Mouse (Mus musculus): ENCODE data around the gene Rpl5.

Rpl5 gene

DNA sequence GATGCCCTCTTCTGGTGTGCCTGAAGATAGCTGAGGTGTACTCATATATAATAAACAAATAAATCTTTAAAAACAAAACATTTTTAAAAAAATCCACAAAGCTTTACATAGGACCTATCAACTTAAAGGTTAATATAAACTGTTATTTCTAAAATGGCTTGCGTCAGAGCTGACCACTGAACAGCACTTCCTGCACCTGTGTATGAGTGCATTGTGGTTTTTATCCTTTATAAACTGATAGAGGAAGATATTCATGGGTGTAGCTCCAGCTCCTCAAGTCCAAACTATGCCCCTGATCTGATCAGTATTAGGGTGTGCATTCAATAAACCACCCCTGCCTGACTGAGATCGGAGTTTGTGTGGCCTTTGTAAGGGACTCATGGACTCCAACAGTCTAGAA is 38.6 kb downstream of the Rpl5 start:
- in situ Hi-C loops (cut with MboI; ENCODE audit: unreplicated experiment in 2 of 2): no loop called here

DNA sequence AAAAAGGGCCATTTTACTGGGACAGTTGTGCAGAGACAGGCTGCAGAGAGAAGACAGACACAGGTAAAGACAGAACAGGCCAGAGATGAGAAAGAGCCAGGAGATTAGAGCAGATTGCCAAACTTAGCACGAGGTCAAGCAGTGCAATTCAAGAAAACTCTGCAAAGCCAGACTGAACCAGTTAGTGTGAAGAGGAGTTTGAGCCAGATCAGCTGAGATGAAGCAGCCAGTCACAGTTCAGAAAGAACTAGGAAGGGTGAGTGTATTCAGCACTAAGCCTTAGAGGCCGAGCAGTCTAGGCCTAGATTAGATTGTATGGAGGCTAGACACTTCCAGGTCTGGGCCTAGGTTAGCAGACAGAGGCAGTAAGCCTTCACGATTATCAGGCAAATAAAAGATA is 39.4 kb downstream of the Rpl5 start:
- in situ Hi-C loops (cut with MboI; ENCODE audit: unreplicated experiment in 2 of 2): no loop called here

DNA sequence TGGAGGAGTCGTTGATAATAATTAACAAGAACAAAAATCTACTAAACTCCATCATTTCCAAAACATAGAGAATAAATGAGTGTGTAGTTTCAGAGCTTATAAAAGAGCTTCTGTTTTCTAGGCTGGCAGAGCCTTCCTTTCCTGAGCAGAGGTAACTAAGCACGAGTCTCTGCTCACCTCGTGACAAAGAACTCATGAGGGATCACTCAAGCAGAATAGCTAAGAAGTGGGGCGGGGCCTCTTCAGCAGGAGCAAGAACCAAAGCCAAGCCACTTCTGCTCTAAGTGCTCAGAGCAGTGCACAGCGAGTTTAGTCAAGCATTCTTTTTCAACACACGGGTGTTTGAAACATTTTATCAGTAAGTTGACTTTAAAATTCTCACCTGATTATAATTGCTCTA is 40.9 kb downstream of the Rpl5 start:
- in situ Hi-C loops (cut with MboI; ENCODE audit: unreplicated experiment in 2 of 2): no loop called here

DNA sequence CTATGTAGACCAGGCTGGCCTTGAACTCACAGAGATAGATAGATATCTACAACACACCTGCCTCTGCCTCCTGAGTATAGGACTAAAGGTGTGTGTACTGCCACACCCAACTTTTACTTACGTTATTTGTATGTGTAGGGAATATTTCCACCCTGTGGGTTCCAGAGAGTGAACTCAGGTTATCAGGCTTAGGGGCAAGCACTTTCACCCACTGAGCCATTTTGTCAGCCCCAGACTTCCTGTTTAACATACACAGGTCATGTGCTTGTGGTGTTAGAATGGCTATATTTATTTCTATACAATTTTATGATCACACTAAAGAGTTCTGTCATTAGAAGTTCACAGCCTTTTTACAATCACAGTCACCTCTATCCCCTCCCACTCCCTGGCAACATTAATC is 42.6 kb downstream of the Rpl5 start:
- in situ Hi-C loops (cut with MboI; ENCODE audit: unreplicated experiment in 2 of 2): no loop called here

DNA sequence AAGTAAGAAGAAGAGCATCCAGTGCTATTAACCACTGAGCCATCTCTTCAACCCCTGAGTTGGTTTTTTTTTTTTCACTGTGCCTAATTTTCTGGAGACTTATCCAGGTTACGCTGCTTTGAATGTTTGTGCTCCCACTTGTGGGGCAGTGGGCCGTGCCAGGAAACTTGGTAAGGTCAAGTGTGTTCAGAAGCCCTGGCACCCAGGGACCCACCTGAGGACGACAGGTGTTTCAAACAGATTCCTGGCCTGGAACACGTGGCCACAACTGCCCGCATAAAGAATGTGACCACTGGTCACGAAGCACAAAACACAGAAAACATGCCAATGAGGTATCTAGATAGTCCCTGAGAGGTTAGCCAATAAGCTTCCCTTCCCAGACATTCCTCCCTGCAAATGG is 43.2 kb downstream of the Rpl5 start:
- in situ Hi-C loops (cut with MboI; ENCODE audit: unreplicated experiment in 2 of 2): no loop called here

DNA sequence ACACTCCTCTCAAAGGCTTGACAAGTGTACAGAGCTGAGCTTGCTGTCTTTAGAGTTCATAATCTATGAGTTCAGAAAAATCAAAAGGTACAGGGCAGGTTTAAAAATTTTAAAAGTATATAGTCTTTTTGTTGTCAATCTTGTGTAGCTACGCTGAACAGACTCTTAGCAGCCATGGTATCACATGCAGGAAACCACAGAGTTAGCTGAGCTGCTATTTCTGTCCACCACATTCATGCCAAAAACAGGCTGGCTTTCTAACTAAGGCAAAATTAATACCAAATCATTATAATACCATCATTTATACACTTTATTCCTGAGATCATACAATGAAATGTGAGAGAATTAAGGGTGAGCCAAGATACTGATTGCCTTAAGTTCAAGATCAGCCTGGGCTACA is 46.2 kb downstream of the Rpl5 start:
- in situ Hi-C loops (cut with MboI; ENCODE audit: unreplicated experiment in 2 of 2): no loop called here

DNA sequence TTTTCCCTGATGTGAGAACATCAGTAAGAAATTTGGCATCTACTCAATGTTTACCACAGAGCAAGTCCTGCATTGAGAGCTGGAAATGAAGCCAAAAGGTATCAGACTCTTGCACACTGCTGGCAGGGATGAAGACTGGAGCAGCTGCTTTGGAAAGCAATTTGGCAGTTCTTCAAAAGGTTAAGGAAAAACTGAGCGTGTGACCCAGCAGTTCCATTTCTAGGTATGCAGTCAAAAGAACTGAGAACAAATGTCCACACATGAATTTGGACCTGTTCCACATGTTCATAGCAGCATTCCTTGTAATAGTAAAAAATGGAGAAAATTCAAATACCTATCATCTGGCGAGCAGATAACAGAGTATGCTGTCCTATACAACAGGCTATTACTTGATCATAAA is 47.2 kb downstream of the Rpl5 start:
- in situ Hi-C loops (cut with MboI; ENCODE audit: unreplicated experiment in 2 of 2): no loop called here

DNA sequence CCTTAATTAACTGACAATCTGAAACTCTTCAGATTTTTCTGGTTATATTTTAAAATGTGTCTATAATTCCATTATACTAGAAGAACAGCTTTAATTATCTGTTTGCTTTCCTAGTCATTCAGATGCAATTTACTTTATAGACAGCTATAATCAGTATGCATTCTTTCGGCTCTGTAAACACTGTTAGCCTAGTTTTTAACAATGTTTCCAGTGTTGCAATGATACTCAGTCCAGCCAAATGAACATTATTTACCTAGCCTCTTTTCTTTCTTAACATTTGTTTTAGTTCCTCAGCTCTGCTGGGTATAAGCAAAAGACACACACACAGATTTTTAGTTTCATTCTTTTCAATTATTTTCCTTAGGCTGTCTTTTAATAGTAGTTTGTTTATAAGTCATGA is 48.6 kb downstream of the Rpl5 start:
- in situ Hi-C loops (cut with MboI; ENCODE audit: unreplicated experiment in 2 of 2): no loop called here

DNA sequence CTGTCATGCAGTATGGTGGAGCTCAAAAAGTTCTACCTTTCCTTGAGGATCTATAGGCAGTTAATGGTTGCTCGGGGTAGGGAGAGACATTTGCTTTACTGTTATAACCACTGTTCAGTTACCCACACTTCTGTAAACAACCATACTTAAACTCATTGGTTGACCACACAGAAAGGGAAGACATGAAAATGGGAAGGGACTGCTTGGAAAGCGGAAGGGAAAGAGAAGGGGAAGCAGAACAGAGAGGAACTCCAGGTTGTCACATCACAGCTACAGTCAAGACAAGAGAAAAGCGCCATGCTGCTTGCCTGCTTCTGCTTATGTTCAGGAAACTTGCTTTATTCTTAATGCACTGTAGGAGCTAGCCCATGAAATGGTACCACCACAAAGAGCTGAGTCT is 49.3 kb downstream of the Rpl5 start:
- in situ Hi-C loops (cut with MboI; ENCODE audit: unreplicated experiment in 2 of 2): no loop called here

DNA sequence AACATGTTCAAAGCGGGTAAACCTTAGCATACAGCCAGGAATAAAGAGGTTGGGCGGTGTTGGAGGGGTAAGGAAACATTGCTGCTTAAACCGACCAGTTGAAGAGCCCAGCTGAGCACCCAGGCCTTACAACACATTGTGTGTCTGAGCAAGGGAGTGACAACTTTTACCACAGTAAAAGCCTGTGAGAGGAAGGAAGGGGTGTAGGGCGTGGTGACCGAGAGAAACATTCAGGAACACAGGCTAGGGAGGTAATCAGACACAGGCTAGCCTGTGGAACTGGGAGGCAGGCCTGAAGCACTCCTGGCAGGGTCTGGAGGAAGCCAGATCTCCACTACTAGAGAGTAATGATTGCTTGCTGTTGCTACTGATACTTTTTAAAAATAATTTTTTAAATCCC is 50.3 kb downstream of the Rpl5 start:
- in situ Hi-C loops (cut with MboI; ENCODE audit: unreplicated experiment in 2 of 2): no loop called here
